Mouse (Mus musculus) urinary bladder, postnatal 25 days (tissue): ENCODE measurements around the gene Gm20929.
"Not testable (repeated sequence)": the region's sequence is repeated elsewhere in the genome, so short reads cannot be mapped to it uniquely, and the experiment has no call there.

ENCODE experiments used
- DNase-seq: peaks from one replicate; pipeline ENCODE4 v3.0.0; 2022; ENCODE audit warnings: low spot score

Gm20929 gene

DNA sequence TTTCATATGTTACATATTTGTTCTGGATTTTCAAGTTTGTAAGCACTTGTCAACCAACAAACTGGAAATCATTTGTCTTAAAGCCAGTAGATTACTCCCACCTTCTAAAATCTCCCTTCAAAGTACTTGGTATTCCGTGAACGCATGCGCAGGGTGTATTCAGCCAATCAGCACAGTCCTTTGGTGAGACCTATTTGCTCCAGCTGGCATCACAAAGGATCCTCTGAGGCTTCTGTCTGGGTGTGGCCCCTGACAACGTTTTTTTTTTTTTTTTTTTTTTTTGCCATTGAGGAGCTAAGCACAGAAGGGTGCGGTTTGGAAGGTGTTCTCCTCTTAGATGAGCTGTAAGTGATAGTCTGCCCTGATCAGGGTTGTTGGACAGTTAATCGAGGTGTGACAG, at the start of gene Gm20929:
Gene Gm20929 (plus strand): TSS at position 301 of the 400 bp plus-strand sequence.
- not testable (repeated sequence) for DNase-seq
